Mouse (Mus musculus) CD4-positive, CD25-positive, alpha-beta regulatory T cell, adult 4 months (primary cell): ENCODE data around the gene Kiss1r. TPM values are rescaled to one million over a fixed set of nuclear protein-coding genes. Genes with fewer than 3 reads are reported as not detected.
"Not testable (repeated sequence)": the region's sequence is repeated elsewhere in the genome, so short reads cannot be mapped to it uniquely, and the experiment has no call there.

Experiments
- ATAC-seq: one replicate; pipeline ENCODE4 v1.8.0; 2017
- polyA plus RNA-seq, 2 experiments: library from polyadenylated mRNA; unstranded; fragments of 100-300 nt; shearing (Covaris generic); gene quantifications; one replicate each; pipeline ENCODE4 v1.2.1; 2017

The Kiss1r gene
- polyA plus RNA-seq, 2 experiments from 2014 or later = 0.09 TPM; not detected in 1

DNA sequence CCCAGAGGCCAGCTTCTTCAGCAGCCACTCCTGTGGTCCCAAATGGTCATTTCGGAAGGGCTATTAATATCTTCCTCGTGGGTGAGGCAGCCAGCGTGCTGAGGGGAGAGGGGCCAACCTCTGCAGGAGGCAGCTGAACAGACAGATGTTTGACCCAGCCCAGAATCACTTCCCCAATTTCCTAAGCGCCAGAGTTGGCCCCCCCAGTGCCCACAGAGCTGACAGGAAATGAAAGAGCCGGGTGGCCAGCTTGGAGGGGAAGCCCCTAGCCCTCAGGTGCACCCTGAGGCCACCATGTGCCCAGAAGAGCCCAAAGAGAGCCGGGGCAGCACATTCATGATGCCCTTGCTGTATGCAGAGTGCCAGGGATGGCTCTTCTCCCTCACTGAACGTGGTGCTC is 24.0 kb downstream of the Kiss1r start:
- no peak for ATAC-seq

DNA sequence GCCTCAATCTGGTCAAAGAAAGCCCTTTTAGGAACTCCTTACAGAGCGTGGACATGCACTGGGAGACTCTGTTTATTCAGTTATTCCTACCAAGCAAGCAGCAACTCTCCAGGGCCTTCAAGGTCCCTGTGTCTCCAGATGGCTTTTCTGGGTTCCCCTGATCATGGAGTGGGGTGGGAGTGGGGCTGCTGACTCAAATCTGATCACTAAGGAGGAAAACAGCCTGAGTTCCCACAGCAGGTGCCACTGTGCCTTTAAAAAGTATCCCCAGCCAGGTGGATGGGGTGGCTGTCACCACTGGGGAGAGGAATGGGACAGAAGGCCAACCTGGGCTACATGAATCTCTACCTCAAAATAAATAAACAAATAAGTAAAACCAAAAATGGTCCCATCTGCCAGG is 26.2 kb downstream of the Kiss1r start:
- ATAC-seq = no peak

DNA sequence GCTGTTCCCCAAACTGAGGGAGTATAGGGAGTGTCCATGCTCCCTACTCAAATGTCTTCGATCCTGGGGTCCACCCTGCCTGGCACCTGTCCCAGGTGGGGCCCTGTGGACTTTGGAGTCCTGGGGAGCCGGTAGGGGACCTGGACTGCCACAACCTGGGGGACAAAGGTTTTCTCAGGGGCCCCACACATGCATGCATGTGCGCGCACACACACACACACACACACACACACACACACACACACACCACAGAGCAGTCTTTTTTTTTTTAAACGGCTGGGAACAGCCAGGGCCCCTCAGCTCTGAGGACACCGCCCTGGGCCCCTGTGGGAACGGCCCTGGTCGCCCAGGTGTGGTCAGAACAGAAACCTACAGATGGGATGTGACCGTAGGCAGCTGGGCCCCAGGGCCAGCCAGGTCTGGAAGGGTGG is 26.7 kb downstream of the Kiss1r start:
- ATAC-seq = no peak

DNA sequence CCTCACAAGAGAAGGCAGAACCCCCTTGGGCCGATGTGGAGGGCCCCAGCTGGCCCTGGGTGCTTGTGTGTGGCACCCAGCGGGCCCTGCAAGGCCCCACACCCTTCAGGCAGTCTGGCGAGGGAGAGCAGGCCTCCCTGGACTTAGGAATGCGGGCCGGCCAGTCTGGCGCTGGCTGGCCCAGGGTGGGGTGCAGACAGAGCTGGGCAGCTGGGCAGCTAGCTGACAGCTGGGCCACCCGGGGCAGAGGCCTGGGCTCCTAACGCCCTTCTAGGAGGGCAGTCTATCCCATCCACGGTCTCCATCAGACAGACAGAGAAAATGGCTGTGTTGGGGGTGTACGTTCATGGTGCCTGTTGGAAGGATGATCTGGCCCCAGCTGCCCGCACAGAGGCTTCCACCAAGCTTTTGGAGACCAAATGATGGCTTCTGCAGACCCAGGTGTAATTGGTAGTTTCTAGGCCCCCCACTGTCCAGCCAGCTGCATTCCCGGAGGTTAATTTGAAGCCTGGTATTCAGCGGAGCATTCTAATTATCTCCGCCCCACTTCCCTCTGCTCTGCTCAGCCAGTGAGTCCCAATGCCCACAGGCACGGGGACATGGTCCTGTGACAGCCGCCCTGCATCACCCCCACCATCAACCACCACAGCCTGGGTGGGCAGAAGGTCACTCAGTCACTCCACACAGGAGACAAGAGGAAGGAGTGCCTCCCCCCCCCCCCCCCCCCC is 28.9 kb downstream of the Kiss1r start:
- no peak for ATAC-seq

DNA sequence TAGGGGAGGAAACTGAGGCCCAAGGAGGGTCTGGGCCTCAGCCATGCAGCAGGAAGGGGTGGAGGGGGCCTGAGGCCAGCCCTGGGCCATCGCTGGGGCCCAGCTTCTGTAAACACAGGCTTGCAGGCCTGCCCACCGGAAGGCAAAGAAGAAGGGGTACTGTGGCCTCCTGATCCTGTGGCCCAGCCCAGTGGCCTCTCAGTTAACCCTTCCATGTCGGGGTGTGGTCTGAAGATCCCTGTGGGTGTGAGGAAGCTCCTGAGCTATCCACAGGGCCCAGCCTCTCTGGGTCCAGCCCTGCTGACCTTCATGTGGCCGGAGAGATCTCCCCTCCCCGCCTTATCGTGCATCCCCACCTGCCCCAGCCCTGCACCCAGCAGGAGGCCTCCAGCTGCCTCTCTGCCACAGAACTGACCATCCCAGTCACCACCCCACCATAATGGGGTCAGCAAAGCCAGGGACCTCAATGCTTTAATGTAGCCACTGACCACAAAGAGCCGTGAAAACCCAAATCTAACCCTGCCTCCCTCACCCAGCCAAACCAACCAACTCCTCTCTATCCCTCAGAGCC is 30.1 kb downstream of the Kiss1r start:
- ATAC-seq = no peak

DNA sequence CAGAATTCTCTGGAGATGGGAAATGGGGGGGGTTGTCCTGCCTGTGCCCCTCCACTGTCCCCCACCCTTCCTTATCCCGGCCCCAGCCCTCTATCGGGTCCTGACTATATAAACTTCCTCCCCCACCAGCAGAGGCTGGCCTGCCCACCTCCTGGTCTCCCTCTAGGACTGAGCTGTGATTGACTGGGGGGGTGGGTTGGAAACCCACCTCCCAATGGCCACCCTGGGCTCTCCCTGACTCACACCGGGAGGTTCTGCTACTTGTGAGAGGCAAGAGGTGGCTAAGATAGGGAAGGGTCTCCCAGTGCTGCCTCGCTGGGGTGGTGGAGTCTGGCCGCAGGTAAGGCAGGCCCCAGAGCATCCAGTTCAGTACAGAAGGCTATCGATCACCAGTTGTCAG is 30.7 kb downstream of the Kiss1r start:
- ATAC-seq = no peak

DNA sequence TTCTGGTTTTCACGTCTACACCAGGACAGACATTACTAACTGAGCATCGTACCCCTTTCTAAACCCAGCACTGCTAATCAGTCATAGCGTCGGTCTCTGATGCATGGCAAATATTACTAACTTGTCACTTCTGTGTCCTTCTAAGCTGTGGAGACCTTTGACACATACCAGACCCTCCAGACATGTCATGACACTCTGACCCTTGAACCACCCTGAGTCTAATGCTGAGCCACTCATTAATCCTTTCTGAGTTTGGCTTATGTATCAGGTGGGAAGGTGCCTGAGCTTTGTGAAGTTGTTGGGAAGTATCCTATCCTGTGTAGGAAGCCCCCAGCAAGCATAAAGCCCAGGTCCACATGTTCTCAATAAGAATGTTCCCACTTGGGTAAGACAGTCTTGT is 33.1 kb downstream of the Kiss1r start:
- no peak for ATAC-seq

DNA sequence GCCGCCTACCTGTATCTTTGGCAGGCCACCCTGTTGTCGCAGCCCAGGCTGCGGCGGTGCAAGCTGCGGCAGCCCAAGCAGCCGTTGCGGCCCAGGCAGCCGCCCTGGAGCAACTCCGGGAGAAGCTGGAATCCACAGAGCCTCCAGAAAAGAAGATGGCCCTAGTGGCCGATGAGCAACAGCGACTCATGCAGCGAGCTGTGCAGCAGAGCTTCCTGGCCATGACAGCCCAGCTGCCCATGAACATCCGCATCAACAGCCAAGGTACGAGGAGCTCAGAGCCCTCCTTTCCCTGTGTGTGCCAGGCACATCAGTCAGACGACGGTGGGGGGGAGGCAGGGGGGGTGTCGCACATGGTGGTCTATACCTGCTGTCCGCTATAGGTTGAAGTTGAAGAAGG is 33.9 kb downstream of the Kiss1r start:
- no peak for ATAC-seq

DNA sequence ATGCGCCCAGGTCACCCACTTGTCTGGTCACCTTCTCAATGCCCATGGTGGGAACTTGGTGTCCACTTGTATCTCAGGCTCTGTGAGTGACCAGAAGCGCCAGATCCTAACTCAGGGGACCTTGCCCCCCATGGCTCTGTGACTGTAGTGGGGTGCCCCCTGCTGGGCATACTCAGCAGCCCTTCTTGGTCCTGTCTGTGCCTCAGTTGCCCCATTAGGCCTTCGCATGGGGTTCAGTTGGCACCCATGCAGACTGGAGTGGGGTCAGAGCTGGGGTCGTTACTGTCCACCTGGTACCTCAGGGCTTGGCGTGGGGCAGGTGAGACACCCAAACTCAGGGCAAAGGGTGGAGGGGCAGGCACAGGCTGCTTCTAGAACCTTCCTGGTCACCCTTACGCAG is 37.2 kb downstream of the Kiss1r start:
- no peak for ATAC-seq

DNA sequence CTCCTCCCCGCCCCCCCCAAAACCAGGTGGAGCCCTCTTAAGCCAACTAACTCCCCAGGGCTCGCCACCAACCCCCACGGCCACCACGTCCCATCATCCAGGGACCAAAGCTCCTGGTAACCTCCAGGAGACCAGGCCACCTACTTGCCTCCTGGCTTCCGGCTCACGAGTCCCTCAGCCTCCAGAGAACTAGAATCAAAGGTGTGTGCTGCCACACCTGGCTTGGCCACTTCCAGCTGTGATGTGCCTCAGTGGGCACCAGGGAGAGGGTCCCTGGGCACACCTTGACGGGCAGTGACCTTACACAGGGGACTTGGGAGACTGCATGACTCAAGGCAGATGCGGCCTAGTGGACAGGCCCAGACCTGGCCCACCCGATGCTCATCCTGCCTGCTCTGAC is 38.9 kb downstream of the Kiss1r start:
- no peak for ATAC-seq

DNA sequence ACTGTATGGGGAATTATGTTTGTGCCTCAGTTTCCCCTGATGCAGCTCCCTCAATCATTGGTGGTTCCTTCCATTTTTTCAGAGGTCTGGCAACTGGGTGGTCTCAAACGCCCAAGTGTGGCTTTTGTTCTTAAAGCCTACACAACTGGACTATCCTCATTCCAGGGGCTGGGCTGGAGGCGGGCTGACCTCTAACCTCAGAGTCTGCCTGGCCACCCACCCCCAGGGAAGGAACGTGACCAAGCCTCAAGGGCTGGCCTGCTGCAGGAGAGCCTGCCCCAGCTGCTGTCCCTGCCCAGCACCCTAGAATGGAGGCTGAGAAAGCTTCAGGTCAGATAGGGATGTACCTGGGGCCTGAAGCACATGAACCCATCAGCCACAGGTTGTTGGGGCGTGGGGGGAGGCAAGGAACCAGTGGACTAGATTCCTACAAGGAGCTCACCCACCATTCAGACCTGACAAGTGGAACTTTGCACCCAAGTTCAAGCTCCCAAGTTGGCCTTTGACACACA is 39.9 kb downstream of the Kiss1r start:
- no peak for ATAC-seq

DNA sequence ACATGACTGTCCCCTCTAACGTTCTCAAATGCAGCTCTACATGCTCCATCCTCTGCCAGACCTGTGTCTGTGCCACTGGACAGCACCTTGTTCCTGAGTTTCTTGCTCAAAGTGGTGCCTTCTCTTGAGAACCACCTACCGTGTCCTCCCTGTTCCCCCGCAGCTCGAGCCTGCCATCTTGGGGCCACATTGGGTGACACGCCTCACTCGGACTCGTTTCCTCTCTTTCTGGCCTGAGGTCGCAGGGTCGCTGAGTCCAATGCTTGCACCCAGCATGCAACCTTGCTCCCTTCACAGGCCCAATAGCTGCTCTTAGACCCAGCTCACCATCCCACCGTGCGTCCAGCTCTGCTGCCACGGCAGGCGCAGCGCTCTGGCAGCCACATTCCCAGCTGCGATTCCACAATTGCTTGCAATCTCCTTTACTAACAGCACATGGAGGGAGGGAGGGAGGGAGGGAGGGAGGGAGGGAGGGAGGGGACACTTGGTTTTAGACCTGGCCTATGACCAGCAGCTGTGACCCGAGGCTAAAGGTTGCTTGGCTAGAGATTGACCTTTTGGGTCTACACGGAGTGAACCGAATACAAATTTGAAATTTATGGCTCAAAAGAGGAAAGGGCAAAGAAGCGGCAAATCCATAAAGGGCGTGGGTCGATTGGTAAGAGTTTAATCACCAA is 41.5 kb downstream of the Kiss1r start:
- peak; percentile 18 for ATAC-seq

DNA sequence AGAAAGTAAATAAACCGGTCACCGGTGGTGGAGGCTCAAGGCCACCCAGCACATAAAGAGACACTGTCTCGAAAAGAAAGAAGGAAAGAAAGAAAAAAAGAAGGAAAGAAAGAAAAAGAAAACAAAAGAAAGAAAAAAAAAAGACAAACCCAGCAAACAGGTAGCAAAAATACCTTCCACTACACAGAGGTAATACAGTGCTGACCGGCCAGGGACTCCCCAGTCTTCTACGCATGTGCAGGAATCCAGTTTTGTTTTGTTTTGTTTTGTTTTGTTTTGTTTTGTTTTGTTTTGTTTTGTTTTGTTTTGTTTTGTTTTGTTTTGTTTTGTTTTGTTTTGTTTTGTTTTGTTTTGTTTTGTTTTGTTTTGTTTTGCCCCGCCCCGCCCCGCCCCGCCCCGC is 42.6 kb downstream of the Kiss1r start:
- ATAC-seq = not testable (repeated sequence)

DNA sequence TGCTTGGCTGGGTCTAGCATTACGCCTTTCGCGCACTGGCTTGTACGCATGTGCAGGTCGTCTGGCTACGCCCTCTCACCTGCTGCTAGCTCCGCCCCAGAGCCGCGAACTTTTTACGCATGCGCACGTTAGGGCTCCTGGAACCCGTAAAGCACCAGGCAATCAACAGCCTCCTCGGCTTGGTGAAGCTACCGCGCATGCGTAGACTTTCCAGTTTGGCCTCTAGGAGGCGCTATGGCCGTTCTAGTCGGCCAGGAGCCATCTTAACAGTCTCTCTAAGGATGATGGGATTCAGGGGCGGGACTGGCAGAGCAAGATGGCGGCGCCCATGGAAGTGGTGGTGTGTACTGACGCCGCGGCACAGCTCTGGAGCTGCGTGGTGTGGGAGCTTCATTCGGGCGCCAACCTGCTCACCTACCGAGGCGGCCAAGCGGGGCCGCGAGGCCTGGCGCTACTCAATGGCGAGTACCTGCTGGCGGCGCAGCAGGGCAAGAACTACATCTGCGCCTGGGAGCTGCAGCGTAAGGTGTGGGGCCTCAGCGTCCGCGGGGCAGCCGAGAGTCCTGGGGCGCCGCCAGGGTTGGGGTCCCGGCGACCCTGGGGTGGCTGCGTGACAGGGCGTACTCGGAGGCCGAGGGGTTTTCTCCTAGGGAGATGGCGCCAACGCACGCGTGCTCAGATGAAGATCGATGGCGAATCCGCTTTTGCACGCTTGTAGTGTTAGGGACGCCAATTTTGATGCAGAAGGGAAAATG is 43.3 kb downstream of the Kiss1r start, which contains the start of gene Wdr18:
TSS of gene Wdr18 (plus strand) at position 306 of the 755 bp plus-strand sequence.
- peak; percentile 94 for ATAC-seq

DNA sequence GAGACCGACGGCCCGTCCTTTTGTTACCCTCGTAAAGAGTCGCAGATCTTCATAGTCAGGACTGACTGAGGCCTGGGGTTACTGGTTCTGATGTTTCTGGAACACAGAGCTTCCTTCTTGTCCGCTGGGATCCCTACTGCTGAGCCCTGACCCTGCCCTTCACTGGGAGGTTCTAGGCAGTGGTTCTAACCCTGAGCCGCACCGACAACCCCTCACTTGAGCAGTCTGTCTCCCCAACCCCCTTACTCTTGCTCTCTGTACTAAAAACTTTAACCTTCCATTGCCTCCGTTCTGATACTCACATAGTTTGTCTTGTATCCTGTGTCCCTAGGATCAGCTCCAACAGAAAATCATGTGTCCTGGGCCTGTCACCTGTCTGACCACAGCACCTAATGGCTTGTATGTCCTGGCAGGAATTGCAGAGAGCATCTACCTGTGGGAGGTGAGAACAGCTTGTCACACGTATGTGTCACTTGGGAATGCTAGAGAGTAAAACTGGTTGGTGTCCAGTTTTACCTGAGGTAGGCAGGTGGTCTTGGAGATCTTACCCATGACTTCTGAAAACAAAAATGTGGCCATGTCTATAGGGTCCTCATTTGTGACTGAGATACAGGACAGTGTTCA is 44.0 kb downstream of the Kiss1r start:
- ATAC-seq = no peak

DNA sequence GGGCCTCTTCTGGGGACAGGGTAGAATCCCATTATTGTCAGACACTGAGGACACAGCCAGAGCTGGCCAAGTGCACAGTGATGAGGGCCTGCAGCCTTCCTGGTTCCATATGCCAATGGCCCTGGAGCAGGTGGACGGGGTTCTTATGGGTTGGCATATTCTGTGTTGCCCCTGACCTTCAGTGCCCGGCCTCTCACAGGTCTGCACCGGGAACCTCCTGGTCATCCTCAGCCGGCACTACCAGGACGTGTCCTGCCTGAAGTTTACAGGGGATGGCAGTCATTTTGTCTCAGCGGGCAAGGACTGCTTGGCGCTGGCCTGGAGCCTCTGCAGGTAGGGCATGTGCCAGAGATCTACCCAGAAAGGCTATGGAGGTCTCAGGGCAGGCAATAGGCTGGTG is 48.0 kb downstream of the Kiss1r start:
- no peak for ATAC-seq

DNA sequence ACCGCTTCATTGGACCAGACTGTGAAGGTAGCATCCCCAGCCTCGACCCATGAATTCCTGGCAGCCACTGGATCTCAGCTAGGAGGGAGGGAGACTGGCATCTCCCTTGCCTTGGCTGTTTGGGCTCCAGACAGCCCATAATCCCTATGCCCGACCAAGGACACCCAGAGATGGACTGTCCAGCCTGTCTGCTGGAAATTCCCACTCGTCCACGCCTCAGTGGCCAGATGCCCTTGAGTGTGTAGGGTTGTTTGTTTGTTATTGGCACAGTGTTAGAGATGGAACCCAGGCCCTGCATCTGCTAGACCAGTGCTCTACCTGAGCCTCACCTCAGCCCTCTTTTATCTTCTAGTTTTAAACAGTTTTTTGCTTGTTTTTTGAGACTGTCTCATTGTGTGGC is 48.6 kb downstream of the Kiss1r start:
- ATAC-seq = no peak

DNA sequence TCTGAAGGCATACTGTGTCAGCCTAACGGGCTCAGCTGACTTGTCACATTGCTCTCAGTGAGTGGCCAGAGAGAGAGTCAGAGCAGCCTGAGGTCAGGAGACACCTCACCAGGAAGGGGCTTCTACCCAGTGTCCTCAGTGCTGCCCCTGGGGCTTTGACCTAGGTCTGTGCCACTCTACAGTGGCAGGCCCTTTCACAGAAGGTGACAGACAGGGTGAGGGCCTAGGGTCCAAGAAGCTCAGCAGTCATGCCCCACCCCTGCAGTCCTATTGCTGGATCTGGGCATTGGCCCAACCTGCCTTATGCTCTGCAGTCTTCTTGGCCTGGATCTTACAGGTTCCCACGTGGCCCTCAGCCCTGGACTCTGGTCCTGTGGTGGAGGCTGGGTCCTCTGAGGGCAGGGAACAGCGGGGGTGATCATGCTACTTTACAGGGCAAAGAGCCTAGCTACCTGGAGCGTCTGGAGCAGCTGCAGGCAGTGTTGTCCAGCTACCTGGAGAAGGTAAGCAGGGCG is 50.2 kb downstream of the Kiss1r start:
- no peak for ATAC-seq

DNA sequence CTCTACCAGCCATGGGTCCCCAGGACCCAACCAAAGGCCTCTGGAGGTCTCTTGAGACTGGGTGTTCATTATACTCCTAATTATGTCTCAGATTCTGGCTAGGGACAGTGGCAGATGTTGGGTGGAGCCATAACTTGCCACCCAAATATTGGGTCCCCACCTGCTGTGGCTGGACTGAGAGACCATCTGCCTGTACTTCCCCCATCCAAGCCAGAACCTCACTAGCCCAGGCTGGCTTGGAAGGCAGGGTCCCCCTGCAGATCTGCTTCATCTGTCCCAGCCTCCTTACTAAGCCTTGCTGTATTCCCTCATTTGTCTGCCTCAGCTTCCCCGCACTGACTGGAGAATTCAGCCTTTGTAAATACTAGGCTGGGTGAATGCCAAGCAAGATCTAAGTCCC is 51.4 kb downstream of the Kiss1r start:
- no peak for ATAC-seq

DNA sequence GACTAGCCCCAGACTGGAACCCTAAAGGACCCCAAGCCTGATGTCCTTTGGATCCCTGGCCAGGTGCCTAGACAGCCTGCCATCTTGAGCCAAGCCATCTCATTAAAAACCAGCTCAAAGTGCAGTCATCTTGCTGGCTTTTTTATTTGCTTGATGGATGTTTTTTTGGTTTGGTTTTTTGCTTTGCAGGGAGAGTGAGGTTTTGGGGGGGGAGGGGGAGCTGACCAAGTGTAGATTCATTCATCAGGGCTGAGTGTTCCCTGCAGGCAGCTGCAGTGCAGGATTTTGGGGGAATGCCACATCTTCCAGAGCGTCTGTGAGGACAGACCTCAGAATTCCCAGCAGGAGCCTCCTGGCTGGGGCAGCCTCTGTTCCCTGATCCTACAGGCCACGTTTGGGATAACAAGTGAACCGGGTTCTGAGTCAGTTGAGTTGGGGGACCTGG is 52.4 kb downstream of the Kiss1r start:
- no peak for ATAC-seq

DNA sequence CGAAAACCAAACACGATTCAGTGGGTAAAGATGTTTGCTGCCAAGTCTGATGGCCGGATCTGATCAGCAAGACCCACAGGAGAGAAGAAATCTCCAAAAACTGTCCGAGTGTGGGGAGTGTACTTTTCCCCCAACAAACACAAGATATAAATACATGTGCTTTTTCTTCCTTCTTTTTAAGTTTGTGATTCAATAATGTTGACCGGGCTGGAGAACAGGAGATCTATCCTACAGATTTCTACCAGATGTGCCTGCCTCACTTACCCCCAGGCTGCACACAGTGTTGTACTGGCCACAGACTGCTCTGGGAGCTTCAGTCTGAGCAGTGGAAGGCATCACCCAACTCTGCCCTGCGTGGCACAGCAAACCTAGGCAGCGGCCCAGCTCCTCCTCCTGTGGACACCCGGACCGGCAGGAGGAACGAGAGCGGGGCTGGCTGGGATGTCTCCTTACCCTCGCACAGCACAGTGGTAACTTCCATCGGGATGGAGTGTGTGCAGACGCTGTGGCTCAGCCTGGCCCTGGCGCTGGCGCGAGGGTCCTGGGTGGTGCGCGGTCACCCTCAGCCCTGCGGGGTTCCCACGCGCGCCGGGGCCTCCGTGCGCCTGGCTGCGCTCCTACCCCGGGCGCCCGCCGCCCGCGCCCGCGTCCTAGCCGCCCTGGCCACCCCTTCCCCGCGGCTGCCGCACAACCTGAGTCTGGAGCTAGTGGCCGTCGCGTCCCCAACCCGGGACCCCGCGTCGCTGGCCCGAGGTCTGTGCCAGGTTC is 53.8 kb downstream of the Kiss1r start, which contains the start of gene Grin3b:
TSS of gene Grin3b (plus strand) at position 301 of the 768 bp plus-strand sequence.
- ATAC-seq = no peak

DNA sequence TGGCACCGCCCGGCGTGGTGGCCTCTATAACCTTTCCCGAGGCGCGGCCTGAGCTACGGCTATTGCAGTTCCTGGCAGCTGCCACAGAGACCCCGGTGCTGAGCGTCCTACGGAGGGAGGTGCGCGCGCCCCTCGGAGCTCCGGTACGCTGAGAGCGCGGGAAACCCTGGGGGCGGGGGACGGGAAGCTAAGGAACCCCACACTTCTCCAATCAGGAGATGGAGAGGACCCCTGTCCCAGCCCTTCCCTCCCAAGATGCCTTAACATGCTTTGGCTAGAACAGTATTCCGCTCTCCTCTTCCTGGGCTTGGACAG is 54.4 kb downstream of the Kiss1r start:
- ATAC-seq = no peak
